Mouse (Mus musculus) G1E (cell line): Measurements from ENCODE around the gene Epha3.

ENCODE experiments used
- CTCF ChIP-seq: IDR thresholded peaks from 2 replicates; pipeline ENCODE4 v1.5.1; 2012; ENCODE audit warnings: low read depth, low read length, inconsistent platforms, mixed read lengths
- GATA1 ChIP-seq: IDR thresholded peaks from 2 replicates; pipeline ENCODE4 v1.6.1; 2012; ENCODE audit warnings: borderline replicate concordance, low read length, inconsistent platforms, mixed read lengths
- GATA2 ChIP-seq: IDR thresholded peaks from 2 replicates; pipeline ENCODE4 v1.6.1; 2012; ENCODE audit warnings: low read depth, low read length, inconsistent platforms, borderline replicate concordance
- POLR2AphosphoS5 ChIP-seq: IDR thresholded peaks from 2 replicates; pipeline ENCODE4 v1.6.1; 2012; ENCODE audit warnings: low read depth, low read length, inconsistent platforms; ENCODE audit not compliant: insufficient replicate concordance

DNA sequence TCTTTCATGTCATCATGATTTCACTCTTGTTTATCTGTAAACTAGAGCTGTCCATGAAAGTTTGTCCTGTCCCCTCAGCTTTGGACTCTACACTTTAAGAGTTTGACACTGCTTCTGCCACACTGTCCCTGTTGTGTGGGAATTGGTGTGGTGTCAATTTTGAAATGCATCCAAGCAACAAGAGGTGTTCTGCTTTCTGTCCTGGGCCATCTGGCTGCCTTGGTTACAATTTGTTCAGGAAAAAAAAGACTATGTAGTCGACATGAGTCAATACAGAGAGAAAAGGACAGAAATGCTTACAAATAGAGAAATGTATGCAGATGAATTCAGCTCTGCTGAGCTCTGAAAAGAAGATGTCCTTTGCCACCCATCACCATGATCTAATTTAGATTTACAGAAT lies 47.3 kb downstream of the Epha3 start:
- TF ChIP-seq GATA2 (no peak), CTCF (no peak), GATA1 (no peak), POLR2AphosphoS5 (no peak)
